Mouse (Mus musculus): ENCODE data around the gene Ttll9.

DNA sequence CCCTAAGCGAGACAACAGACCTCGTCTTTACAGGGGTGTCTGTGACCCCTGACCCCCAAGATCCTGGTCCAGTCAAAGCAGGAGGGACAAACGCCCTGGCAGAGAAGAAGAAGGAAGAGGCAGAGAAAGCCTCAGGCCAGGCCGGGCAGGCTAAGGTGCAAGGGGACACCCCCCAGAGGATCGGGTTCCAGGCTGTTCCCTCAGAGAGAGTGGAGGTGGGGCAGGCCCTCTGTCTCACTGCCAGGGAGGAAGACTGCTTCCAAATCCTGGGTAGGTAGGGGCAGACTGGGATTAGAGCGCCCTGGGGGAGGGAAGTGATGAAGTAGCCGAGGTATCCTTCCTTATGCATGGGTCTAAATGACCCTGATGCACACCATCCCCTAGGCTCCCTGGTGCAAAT, 48.8 kb upstream of the Ttll9 start:
- TF ChIP-seq MYOG (IDR thresholded peaks at IDR 0.05; ENCODE audit: control insufficient read depth in 1 of 3, insufficient read depth in 1 of 3, insufficient read length in 2 of 3, low read depth in 2 of 3) (no peak), MYOD1 (IDR thresholded peaks at IDR 0.05; ENCODE audit: control insufficient read depth in 1 of 3, insufficient read length in 2 of 3, low read depth in 2 of 3) (no peak), POLR2A (IDR thresholded peaks at IDR 0.05; ENCODE audit: insufficient read length, low read depth) (no peak), CEBPB (IDR thresholded peaks at IDR 0.05; ENCODE audit: insufficient read depth, poor library complexity, severe bottlenecking) (no peak), TCF3 (IDR thresholded peaks at IDR 0.05; ENCODE audit: insufficient read length, low read depth) (no peak), USF1 (IDR thresholded peaks at IDR 0.05; ENCODE audit: low read depth) (no peak), TCF12 (IDR thresholded peaks at IDR 0.05; ENCODE audit: insufficient read depth, poor library complexity, severe bottlenecking) (no peak)
